Mouse (Mus musculus): ENCODE results near the gene Dvl1.

- no peak for TF ChIP-seq CTCF (IDR thresholded peaks at IDR 0.05; ENCODE audit: borderline replicate concordance, control insufficient read depth, extremely low read depth, insufficient read depth, low read length, poor library complexity)
- no peak for TF ChIP-seq POLR2A (IDR thresholded peaks at IDR 0.05; ENCODE audit: control insufficient read depth, extremely low read depth, insufficient read depth, low read length, poor library complexity)
Measured at GRCm38 (mm10) chr4:155904318-155905102, 57.3 kb downstream of the Dvl1 start.

Data from thymus, adult 2 months (tissue).